Mouse (Mus musculus): ENCODE measurements around the gene Olfr156.
"Not testable (repeated sequence)": the region's sequence is repeated elsewhere in the genome, so short reads cannot be mapped to it uniquely, and the experiment has no call there.

Gene Olfr156

GRCm38 (mm10) chr4:43823845-43824337 is at the start of gene Olfr156:
TSS of gene Olfr156 (minus strand) at chr4:43823895.
- no peak for DNase-seq (ENCODE audit: low read depth, low spot score)

GRCm38 (mm10) chr4:43869821-43870220 is 46.1 kb upstream of the Olfr156 start:
- DNase-seq (ENCODE audit: low read depth, low spot score), result no peak

- DNase-seq (ENCODE audit: low read depth, low spot score), result no peak
These were observed 39.6 kb upstream of the Olfr156 start for GRCm38 (mm10) chr4:43863298-43863697.

- DNase-seq (ENCODE audit: low read depth, low spot score), result peak; percentile 39
These were observed 37.2 kb upstream of the Olfr156 start for GRCm38 (mm10) chr4:43860744-43861519.

- DNase-seq (ENCODE audit: low read depth, low spot score), result no peak
These were observed 36.2 kb upstream of the Olfr156 start for GRCm38 (mm10) chr4:43859886-43860285.

- DNase-seq (ENCODE audit: low read depth, low spot score), result no peak
These were observed 30.4 kb upstream of the Olfr156 start for GRCm38 (mm10) chr4:43854101-43854500.

- no peak for DNase-seq (ENCODE audit: low read depth, low spot score)
These were observed 27.6 kb upstream of the Olfr156 start, which contains the start of gene Olfr155 for GRCm38 (mm10) chr4:43851265-43851664. TSS of gene Olfr155 (plus strand) at chr4:43851565.

- no peak for DNase-seq (ENCODE audit: low read depth, low spot score)
These were observed 16.4 kb upstream of the Olfr156 start, which contains the start of gene Olfr157 for GRCm38 (mm10) chr4:43840101-43840500. TSS of gene Olfr157 (minus strand) at chr4:43840201.

- no peak for DNase-seq (ENCODE audit: low read depth, low spot score)
These were observed 14.6 kb upstream of the Olfr156 start for GRCm38 (mm10) chr4:43838326-43838725.

GRCm38 (mm10) chr4:43834749-43835148 is 11.1 kb upstream of the Olfr156 start:
- no peak for DNase-seq (ENCODE audit: low read depth, low spot score)

GRCm38 (mm10) chr4:43833752-43834151 is 10.1 kb upstream of the Olfr156 start:
- DNase-seq (ENCODE audit: low read depth, low spot score), result no peak

GRCm38 (mm10) chr4:43832031-43832430 is 8.3 kb upstream of the Olfr156 start:
- no peak for DNase-seq (ENCODE audit: low read depth, low spot score)

GRCm38 (mm10) chr4:43828806-43829205 is 5.1 kb upstream of the Olfr156 start:
- no peak for DNase-seq (ENCODE audit: low read depth, low spot score)

- no peak for DNase-seq (ENCODE audit: low read depth, low spot score)
These were observed 672 bp downstream of the Olfr156 start for GRCm38 (mm10) chr4:43822896-43823550.

GRCm38 (mm10) chr4:43798936-43799335 is 24.8 kb downstream of the Olfr156 start:
- DNase-seq (ENCODE audit: low read depth, low spot score), result no peak

GRCm38 (mm10) chr4:43795844-43796243 is 27.9 kb downstream of the Olfr156 start:
- DNase-seq (ENCODE audit: low read depth, low spot score), result not testable (repeated sequence)

- DNase-seq (ENCODE audit: low read depth, low spot score), result no peak
These were observed 28.4 kb downstream of the Olfr156 start for GRCm38 (mm10) chr4:43795296-43795695.

GRCm38 (mm10) chr4:43772304-43772703 is 51.4 kb downstream of the Olfr156 start:
- no peak for DNase-seq (ENCODE audit: low read depth, low spot score)

- no peak for DNase-seq (ENCODE audit: low read depth, low spot score)
These were observed 52.1 kb downstream of the Olfr156 start for GRCm38 (mm10) chr4:43771626-43772025.

- DNase-seq (ENCODE audit: low read depth, low spot score), result no peak
These were observed 52.8 kb downstream of the Olfr156 start, which contains the start of gene Olfr159 for GRCm38 (mm10) chr4:43770909-43771308. TSS of gene Olfr159 (minus strand) at chr4:43771009.

All from retina, adult 2 months (tissue).